Mouse (Mus musculus) ES-Bruce4 (cell line): ENCODE measurements around the gene Med6.

Source experiments
- CTCF ChIP-seq: IDR thresholded peaks from one replicate; pipeline ENCODE4 v1.8.1; 2011; ENCODE audit warnings: low read depth, low read length
- POLR2A ChIP-seq: IDR thresholded peaks from one replicate; pipeline ENCODE4 v1.8.1; 2011; ENCODE audit warnings: low read length; ENCODE audit not compliant: insufficient read depth

- TF ChIP-seq CTCF (no peak), POLR2A (no peak)
These were observed 47.6 kb downstream of the Med6 start for GRCm38 (mm10) chr12:81547163-81547562.
